Mouse (Mus musculus): ENCODE measurements around the gene Ikzf2. TPM values are rescaled to one million over a fixed set of nuclear protein-coding genes. Genes with fewer than 3 reads are reported as not detected.

The Ikzf2 gene
- polyA plus RNA-seq, 1 experiment from 2014 or later = 9.0 TPM

DNA sequence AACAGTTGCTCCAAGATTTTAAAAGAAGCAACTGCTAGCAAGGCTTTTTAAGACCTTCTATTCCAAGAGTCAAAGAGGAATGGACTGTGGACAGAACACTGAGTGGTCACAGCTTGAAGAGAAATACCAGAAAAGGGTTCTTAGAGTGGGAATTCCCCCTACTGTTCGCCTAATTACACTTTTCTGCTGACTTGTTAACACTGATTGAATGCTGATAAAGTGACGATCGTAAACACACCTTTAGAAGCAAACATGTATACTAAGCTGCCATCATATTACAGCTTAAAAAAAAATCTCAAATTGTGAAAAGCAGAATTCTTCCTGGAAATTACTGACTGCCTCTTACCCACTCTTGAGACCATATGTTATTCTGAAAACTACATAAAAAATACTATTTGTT lies 149.4 kb downstream of the Ikzf2 start:
- Histone ChIP-seq H3K27me3 (no peaks in the 10 kb centered on the region), H3K4me1 (no peaks in the 10 kb centered on the region), H3K9ac (no peak overlapping the region), H3K9me3 (no peaks in the 10 kb centered on the region), H3K36me3 (peaks cover 9% of the 10 kb centered on the region), H3K4me2 (no peak overlapping the region), H3K27ac (no peak overlapping the region), H3K4me3 (no peak overlapping the region)
- 59% methylated on average over 3 of the region's 3 CpGs for WGBS
- no peak for ATAC-seq (ENCODE audit: insufficient number of reproducible peaks, insufficient read depth, low FRiP score, low TSS enrichment, low read depth)

DNA sequence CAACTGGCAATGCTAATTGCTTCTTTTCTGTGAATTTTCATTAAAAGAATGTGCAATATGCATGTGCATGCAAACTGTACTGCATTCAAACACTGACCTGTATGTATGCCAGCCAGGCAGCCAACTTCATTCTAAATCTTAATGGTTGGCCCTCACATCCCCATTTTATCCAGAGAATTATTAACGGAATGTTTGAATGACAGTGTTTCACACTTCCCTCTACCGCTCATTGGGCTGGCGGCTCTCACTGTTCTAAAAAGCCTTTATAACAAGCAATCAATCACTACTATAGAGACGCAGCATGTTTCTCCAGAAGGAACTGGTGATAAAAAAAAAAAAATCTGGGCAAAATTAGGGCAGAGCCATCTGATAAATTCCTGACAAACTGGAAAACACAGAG lies 151.5 kb downstream of the Ikzf2 start:
- Histone ChIP-seq H3K36me3 (peaks cover 9% of the 10 kb centered on the region), H3K4me2 (no peak overlapping the region), H3K9me3 (no peaks in the 10 kb centered on the region), H3K9ac (no peak overlapping the region), H3K27ac (no peak overlapping the region), H3K4me3 (no peak overlapping the region), H3K27me3 (no peaks in the 10 kb centered on the region), H3K4me1 (no peaks in the 10 kb centered on the region)
- WGBS = 79% methylated on average over 4 of the region's 4 CpGs
- ATAC-seq (ENCODE audit: insufficient number of reproducible peaks, insufficient read depth, low FRiP score, low TSS enrichment, low read depth) = no peak

DNA sequence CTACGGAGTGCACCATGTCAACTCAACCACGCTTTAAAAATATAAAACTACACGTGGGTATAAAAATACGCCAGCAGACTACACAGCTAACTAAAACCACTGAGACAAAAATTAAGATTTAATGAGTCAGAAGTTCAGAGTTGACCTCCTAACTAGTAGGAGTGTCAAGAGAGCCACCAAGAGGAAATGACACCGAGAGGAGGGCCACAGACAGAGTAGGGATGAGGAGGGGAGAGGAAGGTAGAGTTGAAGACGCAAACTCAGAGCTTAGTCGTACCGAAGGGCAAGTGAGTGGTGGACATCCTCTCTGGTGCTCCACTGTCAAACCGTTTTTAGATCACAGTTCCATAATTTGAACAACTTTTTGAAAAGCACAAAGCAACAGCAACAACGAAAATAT lies 154.0 kb downstream of the Ikzf2 start:
- no peak for ATAC-seq (ENCODE audit: insufficient number of reproducible peaks, insufficient read depth, low FRiP score, low TSS enrichment, low read depth)
- H3K27me3 ChIP-seq = no peaks in the 10 kb centered on the region
- H3K4me1 ChIP-seq = no peaks in the 10 kb centered on the region
- no peaks in the 10 kb centered on the region for H3K36me3 ChIP-seq
- no peaks in the 10 kb centered on the region for H3K9me3 ChIP-seq
- H3K27ac ChIP-seq = no peak overlapping the region
- WGBS = 89% methylated on average over 10 of the region's 10 CpGs
- H3K4me3 ChIP-seq = no peak overlapping the region
- no peak overlapping the region for H3K9ac ChIP-seq
- no peak overlapping the region for H3K4me2 ChIP-seq

DNA sequence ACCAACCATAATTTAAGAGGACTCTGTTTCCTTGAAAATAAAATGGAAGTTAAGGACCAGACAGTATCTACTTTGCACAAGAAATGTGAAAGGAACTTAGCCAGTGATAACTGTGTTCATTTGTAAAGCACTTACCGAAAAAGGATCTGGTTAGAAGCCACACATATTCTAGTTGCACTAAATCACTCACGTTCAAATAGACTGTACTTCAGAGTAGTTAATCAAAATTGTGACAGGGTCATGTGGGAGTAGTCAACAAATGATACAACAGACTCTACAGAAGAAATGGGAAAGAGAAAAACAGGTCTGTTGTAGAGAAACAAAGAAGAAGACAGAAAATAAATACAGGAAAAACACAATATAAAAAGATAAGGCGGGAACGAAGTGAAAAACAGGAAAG lies 158.3 kb downstream of the Ikzf2 start:
- WGBS = 76% methylated on average over 4 of the region's 4 CpGs
- no peak overlapping the region for H3K4me3 ChIP-seq
- H3K27me3 ChIP-seq = no peaks in the 10 kb centered on the region
- no peaks in the 10 kb centered on the region for H3K4me1 ChIP-seq
- ATAC-seq (ENCODE audit: insufficient number of reproducible peaks, insufficient read depth, low FRiP score, low TSS enrichment, low read depth) = no peak
- H3K36me3 ChIP-seq = no peaks in the 10 kb centered on the region
- H3K4me2 ChIP-seq = no peak overlapping the region
- H3K9me3 ChIP-seq = no peaks in the 10 kb centered on the region
- H3K27ac ChIP-seq = no peak overlapping the region
- no peak overlapping the region for H3K9ac ChIP-seq

DNA sequence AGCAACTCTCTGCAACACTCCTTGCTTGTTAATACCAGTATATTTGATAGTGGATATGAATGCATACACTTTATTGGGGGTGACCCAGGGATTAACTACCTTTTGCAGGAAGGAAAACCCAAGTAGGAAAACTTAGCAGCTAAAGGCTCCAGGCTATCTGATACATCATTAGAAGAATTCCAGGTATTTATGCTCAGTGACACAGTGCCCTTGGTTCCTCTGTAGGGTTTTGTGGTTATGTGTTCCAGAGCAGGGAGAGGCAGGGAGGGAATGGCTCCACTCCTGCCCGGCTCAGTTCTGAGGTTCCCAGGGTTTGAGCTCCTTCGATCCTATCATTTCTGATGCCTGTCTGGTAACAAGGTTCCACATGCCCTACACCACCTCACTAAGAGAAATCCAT lies 165.4 kb downstream of the Ikzf2 start:
- Histone ChIP-seq H3K4me2 (no peak overlapping the region), H3K9me3 (no peaks in the 10 kb centered on the region), H3K36me3 (no peaks in the 10 kb centered on the region), H3K27ac (no peak overlapping the region), H3K27me3 (no peaks in the 10 kb centered on the region), H3K9ac (no peak overlapping the region), H3K4me3 (no peak overlapping the region), H3K4me1 (no peaks in the 10 kb centered on the region)
- ATAC-seq (ENCODE audit: insufficient number of reproducible peaks, insufficient read depth, low FRiP score, low TSS enrichment, low read depth) = no peak
- WGBS = 81% methylated on average over 2 of the region's 2 CpGs

DNA sequence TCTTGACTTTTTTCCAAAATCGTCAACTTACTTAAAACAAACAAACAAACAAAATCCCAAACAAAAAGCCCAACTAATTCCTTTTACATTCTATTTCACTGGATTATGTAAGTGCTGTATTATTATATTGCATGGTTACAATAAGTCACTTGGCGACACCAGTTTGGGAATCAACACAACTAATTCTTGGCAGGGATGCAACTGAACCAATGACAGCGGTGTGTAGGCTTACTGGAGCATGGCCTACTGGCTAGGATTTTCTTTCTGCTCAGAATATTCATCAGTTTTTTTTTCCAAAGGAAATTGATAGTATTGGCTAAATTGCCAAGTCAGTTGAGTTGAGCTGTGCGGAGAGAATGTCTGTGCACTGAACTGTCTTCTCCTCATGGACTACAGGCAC lies 167.7 kb downstream of the Ikzf2 start:
- H3K27me3 ChIP-seq = no peaks in the 10 kb centered on the region
- 93% methylated on average over 4 of the region's 4 CpGs for WGBS
- no peak for ATAC-seq (ENCODE audit: insufficient number of reproducible peaks, insufficient read depth, low FRiP score, low TSS enrichment, low read depth)

DNA sequence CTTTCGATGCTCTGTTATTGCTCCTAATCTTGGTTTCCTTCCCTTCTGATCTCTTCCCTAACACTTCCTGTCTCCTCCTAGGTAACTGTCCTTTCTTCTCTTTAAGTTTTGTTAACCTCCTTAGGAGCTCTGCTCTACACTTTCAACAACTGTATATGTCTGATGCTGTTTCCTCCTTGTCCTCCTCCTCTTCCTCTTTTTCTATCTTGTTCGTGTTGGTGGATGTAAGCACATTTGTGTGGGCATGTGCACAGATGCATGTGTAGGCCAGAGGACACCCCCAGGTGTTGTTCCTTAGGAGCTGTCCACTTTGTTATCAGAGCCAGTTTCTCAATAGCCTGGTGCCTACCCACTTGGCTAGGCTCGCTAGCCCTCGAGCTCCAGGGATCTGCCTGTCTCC lies 169.0 kb downstream of the Ikzf2 start:
- 86% methylated on average over 4 of the region's 4 CpGs for WGBS
- no peak overlapping the region for H3K4me2 ChIP-seq
- H3K27me3 ChIP-seq = no peaks in the 10 kb centered on the region
- 0 out of 2 replicates have a peak, but pooled peaks cover 4% of the 10 kb centered on the region for H3K4me1 ChIP-seq
- no peak overlapping the region for H3K27ac ChIP-seq
- H3K36me3 ChIP-seq = no peaks in the 10 kb centered on the region
- H3K9me3 ChIP-seq = no peaks in the 10 kb centered on the region
- no peak for ATAC-seq (ENCODE audit: insufficient number of reproducible peaks, insufficient read depth, low FRiP score, low TSS enrichment, low read depth)
- H3K9ac ChIP-seq = no peak overlapping the region
- no peak overlapping the region for H3K4me3 ChIP-seq

More for the DNA sequence above, 167.7 kb downstream of the Ikzf2 start:
- H3K9ac ChIP-seq = no peak overlapping the region
- no peak overlapping the region for H3K27ac ChIP-seq
- no peak overlapping the region for H3K4me2 ChIP-seq
- H3K4me3 ChIP-seq = no peak overlapping the region
- no peaks in the 10 kb centered on the region for H3K4me1 ChIP-seq
- no peaks in the 10 kb centered on the region for H3K36me3 ChIP-seq
- no peaks in the 10 kb centered on the region for H3K9me3 ChIP-seq

DNA sequence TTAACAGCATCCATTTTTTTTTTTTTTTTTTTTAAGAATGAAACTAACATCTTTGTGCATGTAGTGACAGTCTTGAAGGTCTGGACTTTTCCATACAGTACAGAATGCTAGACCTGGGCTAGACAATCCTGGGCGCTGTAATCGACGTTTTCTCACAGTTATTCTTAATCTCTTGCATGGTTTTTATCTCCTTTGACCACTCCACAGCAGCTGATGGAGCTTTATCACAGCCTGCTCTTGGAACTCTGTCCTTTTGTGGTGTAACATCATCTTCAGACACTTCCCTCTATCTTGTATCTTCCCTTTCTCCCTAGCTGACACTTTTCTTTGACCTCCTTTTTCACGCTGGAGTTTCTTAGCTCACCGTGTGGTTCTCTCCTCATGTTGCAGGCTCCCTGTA lies 170.9 kb downstream of the Ikzf2 start:
- Histone ChIP-seq H3K27me3 (no peaks in the 10 kb centered on the region), H3K9ac (no peak overlapping the region), H3K4me1 (0 out of 2 replicates have a peak, but pooled peaks cover 4% of the 10 kb centered on the region), H3K9me3 (no peaks in the 10 kb centered on the region), H3K4me3 (no peak overlapping the region), H3K27ac (no peak overlapping the region), H3K4me2 (no peak overlapping the region), H3K36me3 (no peaks in the 10 kb centered on the region)
- 81% methylated on average over 5 of the region's 5 CpGs for WGBS
- ATAC-seq (ENCODE audit: insufficient number of reproducible peaks, insufficient read depth, low FRiP score, low TSS enrichment, low read depth) = no peak

DNA sequence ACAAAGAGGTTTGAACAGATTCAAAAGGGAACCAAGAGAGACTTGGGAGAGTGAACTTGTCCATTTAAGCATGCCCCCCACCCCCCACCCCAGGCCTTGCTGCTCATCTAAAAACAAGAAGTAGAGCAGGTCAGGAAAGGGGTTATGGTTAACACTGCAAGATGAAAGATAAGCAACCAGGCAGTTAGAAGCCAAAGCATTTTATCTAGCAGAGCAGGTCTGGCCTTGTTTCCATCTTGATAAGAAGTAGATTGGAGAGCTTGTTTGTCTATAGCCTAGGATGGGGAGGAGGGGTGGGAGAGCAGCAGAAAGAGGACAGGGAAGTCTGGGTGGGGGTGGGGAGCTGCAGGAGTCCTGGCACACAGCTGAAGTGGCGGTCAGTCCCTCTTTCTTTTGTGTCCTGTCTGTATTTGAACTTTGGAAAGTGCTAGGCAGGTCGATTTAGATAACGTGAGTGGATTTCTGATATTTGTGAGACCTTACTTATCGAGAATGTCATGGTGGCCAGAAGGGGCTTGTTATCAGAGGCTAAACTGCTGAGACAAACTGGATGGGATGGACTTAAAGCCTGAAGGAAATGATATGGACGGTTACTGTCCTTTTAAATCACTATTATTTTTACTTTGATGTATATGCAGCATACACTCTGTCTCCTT lies 173.3 kb downstream of the Ikzf2 start:
- Histone ChIP-seq H3K4me1 (0 out of 2 replicates have a peak, but pooled peaks cover 4% of the 10 kb centered on the region), H3K36me3 (no peaks in the 10 kb centered on the region), H3K9me3 (no peaks in the 10 kb centered on the region), H3K27me3 (no peaks in the 10 kb centered on the region), H3K4me3 (no peak overlapping the region), H3K9ac (no peak overlapping the region), H3K4me2 (no peak overlapping the region), H3K27ac (no peak overlapping the region)
- WGBS = 48% methylated on average over 5 of the region's 5 CpGs
- no peak for ATAC-seq (ENCODE audit: insufficient number of reproducible peaks, insufficient read depth, low FRiP score, low TSS enrichment, low read depth)

DNA sequence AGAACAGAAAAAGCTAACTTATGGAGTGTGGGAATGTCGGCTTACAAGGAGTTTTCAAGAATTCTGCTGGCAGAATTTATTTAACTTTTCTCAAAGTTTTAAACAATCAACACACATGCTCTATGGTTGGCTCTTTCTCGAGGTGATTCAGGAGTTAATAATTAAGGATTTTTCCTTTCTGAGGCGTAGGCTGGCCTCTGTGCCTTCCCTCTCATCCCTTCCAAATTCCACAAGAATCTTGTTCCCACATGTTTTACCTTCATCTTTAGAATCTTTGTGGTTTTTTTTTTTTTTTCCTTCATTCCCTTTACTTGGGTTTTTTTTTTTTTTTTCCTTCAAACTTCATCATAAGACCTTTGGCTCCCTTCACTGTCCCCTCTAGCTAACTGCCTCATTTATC lies 178.8 kb downstream of the Ikzf2 start:
- H3K9ac ChIP-seq = no peak overlapping the region
- WGBS = 55% methylated on average over 3 of the region's 3 CpGs
- no peak overlapping the region for H3K27ac ChIP-seq
- H3K4me1 ChIP-seq = no peaks in the 10 kb centered on the region
- H3K36me3 ChIP-seq = no peaks in the 10 kb centered on the region
- no peak overlapping the region for H3K4me3 ChIP-seq
- no peaks in the 10 kb centered on the region for H3K27me3 ChIP-seq
- no peak overlapping the region for H3K4me2 ChIP-seq
- no peak for ATAC-seq (ENCODE audit: insufficient number of reproducible peaks, insufficient read depth, low FRiP score, low TSS enrichment, low read depth)
- H3K9me3 ChIP-seq = no peaks in the 10 kb centered on the region

DNA sequence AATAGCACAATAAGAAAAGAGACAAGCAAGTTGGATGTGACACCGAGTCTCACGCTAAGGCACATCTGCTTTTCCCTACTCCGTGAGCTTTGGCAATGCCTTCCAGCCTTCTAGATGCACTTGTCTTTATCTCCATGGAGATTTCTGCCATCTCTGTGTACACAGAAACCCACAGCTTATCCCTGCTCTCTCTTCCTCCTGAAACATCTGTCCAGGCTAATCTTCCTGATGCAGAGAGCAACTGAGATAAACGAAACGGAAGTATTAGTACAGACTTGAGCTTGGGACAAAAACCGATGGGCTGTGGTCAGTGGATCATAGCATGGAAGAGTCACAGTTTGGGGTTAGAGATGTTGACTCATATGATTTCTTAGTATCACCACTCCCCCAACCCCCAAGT lies 179.5 kb downstream of the Ikzf2 start:
- WGBS = 84% methylated on average over 6 of the region's 6 CpGs
- no peaks in the 10 kb centered on the region for H3K9me3 ChIP-seq

DNA sequence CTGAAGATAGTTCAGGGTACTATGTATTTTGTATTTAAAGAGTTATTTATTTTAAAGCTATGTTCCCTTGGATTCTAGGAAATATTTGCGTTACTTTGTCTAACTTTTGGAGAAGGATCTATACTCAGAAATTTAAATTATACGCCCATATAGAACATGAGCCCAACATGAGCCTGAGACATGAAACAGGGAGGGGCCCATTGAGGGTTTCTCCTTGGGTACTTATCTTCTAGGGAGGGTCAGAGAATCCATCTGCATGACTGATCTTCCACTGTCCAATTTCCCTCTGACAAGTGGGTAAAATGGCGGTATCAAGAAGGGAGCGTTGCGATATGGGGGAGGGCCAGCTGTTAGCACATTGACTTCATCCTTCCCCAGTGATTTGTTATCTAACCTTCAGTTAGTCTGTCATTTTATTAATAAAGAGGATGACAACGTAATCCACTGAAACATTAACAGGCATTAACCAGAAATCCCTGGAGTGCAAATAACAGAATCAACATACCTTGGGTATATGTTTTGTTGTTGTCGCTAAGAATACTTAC lies 180.4 kb downstream of the Ikzf2 start:
- H3K4me1 ChIP-seq = no peaks in the 10 kb centered on the region
- H3K9me3 ChIP-seq = no peaks in the 10 kb centered on the region
- no peaks in the 10 kb centered on the region for H3K27me3 ChIP-seq
- no peak overlapping the region for H3K4me3 ChIP-seq
- ATAC-seq (ENCODE audit: insufficient number of reproducible peaks, insufficient read depth, low FRiP score, low TSS enrichment, low read depth) = no peak
- H3K36me3 ChIP-seq = no peaks in the 10 kb centered on the region
- whole genome bisulfite sequencing = 91% methylated on average over 7 of the region's 7 CpGs
- H3K4me2 ChIP-seq = no peak overlapping the region
- no peak overlapping the region for H3K27ac ChIP-seq
- no peak overlapping the region for H3K9ac ChIP-seq

More for the DNA sequence above, 179.5 kb downstream of the Ikzf2 start:
- no peak for ATAC-seq (ENCODE audit: insufficient number of reproducible peaks, insufficient read depth, low FRiP score, low TSS enrichment, low read depth)
- H3K9ac ChIP-seq = no peak overlapping the region
- H3K4me1 ChIP-seq = no peaks in the 10 kb centered on the region
- no peaks in the 10 kb centered on the region for H3K27me3 ChIP-seq
- no peak overlapping the region for H3K4me3 ChIP-seq
- no peak overlapping the region for H3K4me2 ChIP-seq
- no peaks in the 10 kb centered on the region for H3K36me3 ChIP-seq
- H3K27ac ChIP-seq = no peak overlapping the region
